Mouse (Mus musculus): ENCODE measurements around the gene Plb1. TPM values are rescaled to one million over a fixed set of nuclear protein-coding genes. Genes with fewer than 3 reads are reported as not detected.

The Plb1 gene
- total and polyA plus RNA-seq, 3 experiments = 0.51 to 2.3 (median 0.66) TPM

DNA sequence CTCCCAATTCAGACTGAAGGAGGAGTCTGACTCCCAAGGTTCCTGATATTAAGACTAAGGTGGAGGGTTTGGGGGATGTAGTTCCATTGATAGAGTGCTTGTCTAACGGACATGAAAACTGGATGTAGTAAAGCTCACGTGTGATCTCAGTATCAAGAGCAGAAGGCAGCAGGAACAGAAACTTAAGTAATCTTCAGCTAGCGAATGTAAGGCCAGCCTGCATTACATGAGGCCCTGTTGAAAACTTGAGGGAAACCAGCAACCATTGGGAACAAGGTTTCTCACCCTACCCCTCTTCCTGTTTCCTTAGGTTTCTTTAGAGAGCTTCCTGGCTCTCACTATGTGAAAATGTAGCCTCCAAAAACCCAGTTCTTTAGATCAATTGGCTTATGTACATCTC, 162.1 kb downstream of the Plb1 start:
- H3K4me2 ChIP-seq (ENCODE audit: insufficient read depth, low read depth, poor library complexity, severe bottlenecking) = no peak overlapping the region
- no peaks in the 10 kb centered on the region for H3K79me2 ChIP-seq (replicated peaks; ENCODE audit: control insufficient read depth, extremely low read depth, insufficient read depth, poor library complexity, severe bottlenecking)
- no peak overlapping the region for H3K27ac ChIP-seq (ENCODE audit: insufficient read depth, low read depth)
- dilution Hi-C loops (cut with MboI; ENCODE audit: extremely low pct_ligation_motif_present, extremely low pct_unique_long_range_greater_than_20kb, low sequenced_read_pairs) = no loop called here
- no peak for DNase-seq (ENCODE audit: extremely low read depth)
- no peaks in the 10 kb centered on the region for H3K27me3 ChIP-seq (replicated peaks)
- H3K4me3 ChIP-seq (replicated peaks in 1 of 3; ENCODE audit: low read depth in 2 of 3, low read length in 2 of 3, poor library complexity in 1 of 3) = no peak overlapping the region
- no peaks in the 10 kb centered on the region for H3K9me3 ChIP-seq (replicated peaks; ENCODE audit: low read length)
- H3K9ac ChIP-seq (ENCODE audit: insufficient read depth, low read depth) = no peak overlapping the region
- TF ChIP-seq CHD1 (IDR thresholded peaks at IDR 0.05; ENCODE audit: low read depth, low read length) = no peak
- no peak for TF ChIP-seq RAD21 (IDR thresholded peaks at IDR 0.05; ENCODE audit: low read depth, low read length)
- TF ChIP-seq E2F4 (IDR thresholded peaks at IDR 0.05; ENCODE audit: insufficient replicate concordance, low read depth, low read length) = no peak
- no peak for TF ChIP-seq USF2 (conservative IDR thresholded peaks at IDR 0.05; ENCODE audit: low read depth, low read length)
- no peak for TF ChIP-seq MYC (IDR thresholded peaks at IDR 0.05; ENCODE audit: low read depth, low read length)
- TF ChIP-seq HCFC1 (IDR thresholded peaks at IDR 0.05; ENCODE audit: low read depth, low read length) = no peak
- TF ChIP-seq ZKSCAN1 (IDR thresholded peaks at IDR 0.05; ENCODE audit: borderline replicate concordance, low read depth, low read length) = no peak
- TF ChIP-seq SMC3 (IDR thresholded peaks at IDR 0.05; ENCODE audit: low read depth, low read length) = no peak
- TF ChIP-seq USF1 (IDR thresholded peaks at IDR 0.05; ENCODE audit: low read depth, low read length) = no peak
- no peak for TF ChIP-seq KAT2A (IDR thresholded peaks at IDR 0.05; ENCODE audit: insufficient replicate concordance, low read length)
- TF ChIP-seq TCF12 (IDR thresholded peaks at IDR 0.05; ENCODE audit: low read depth, low read length) = no peak
- TF ChIP-seq POLR2A (IDR thresholded peaks at IDR 0.05; ENCODE audit: low read depth, low read length) = no peak
- TF ChIP-seq TBP (conservative IDR thresholded peaks at IDR 0.05; ENCODE audit: low read depth, low read length) = no peak
- no peak for TF ChIP-seq CTCF (conservative IDR thresholded peaks at IDR 0.05 in 1 of 2, IDR thresholded peaks at IDR 0.05 in 1 of 2; ENCODE audit: low read depth in 2 of 2, low read length in 2 of 2)
- no peak for TF ChIP-seq EP300 (IDR thresholded peaks at IDR 0.05; ENCODE audit: low read length)
- no peaks in the 10 kb centered on the region for H3K4me1 ChIP-seq (ENCODE audit: control insufficient read depth in 1 of 2, insufficient read depth in 2 of 2)
- H3K36me3 ChIP-seq (replicated peaks in 1 of 2; ENCODE audit: control insufficient read depth in 1 of 2, insufficient read depth in 1 of 2, low read length in 1 of 2) = no peaks in the 10 kb centered on the region
- in situ Hi-C loops (cut with MboI; ENCODE audit: low pct_ligation_motif_present, low pct_unique_long_range_greater_than_20kb, low sequenced_read_pairs) = no loop called here

DNA sequence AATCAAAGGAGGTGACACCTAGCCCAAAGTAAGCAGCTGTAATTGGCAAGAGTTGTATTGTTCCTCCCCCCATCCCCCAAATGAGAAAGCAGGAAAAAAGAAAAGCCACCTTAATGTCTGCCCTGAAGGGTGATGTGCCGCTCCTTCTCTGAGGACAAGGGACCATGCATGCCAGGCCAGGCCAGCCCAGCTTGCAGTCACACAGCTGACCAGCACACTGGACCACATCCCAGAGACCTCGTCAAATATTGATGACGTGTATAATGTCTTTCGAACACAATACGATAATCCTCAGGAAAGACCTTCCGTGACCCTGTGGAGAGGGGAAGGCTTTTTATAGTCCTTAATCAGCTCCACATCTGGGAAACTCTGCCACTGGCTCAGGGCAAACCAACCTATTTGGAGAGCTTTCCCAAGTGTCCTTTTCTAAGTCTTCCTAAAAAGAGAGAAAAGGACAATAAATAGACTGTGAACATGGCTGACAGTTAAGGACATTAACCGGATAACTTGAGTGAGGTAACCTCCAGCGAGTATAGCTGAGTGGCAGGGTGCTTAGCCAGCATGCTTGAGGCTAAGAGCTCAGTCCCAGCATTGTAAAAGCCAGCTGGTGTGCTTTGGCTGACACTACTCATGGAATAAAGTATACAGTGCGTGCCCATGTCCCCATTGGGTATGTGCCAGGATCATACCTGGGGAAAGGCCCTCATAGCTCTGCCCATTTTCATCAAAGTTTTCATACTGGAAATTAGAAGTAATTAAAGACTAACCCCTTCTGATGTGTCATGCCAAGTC, 162.8 kb downstream of the Plb1 start:
- Histone ChIP-seq H3K36me3 (replicated peaks in 1 of 2; ENCODE audit: control insufficient read depth in 1 of 2, insufficient read depth in 1 of 2, low read length in 1 of 2) (no peaks in the 10 kb centered on the region), H3K4me1 (ENCODE audit: control insufficient read depth in 1 of 2, insufficient read depth in 2 of 2) (no peaks in the 10 kb centered on the region), H3K27me3 (replicated peaks) (no peaks in the 10 kb centered on the region), H3K27ac (ENCODE audit: insufficient read depth, low read depth) (no peak overlapping the region), H3K9ac (ENCODE audit: insufficient read depth, low read depth) (no peak overlapping the region), H3K79me2 (replicated peaks; ENCODE audit: control insufficient read depth, extremely low read depth, insufficient read depth, poor library complexity, severe bottlenecking) (no peaks in the 10 kb centered on the region), H3K4me2 (ENCODE audit: insufficient read depth, low read depth, poor library complexity, severe bottlenecking) (no peak overlapping the region), H3K9me3 (replicated peaks; ENCODE audit: low read length) (no peaks in the 10 kb centered on the region), H3K4me3 (replicated peaks in 1 of 3; ENCODE audit: low read depth in 2 of 3, low read length in 2 of 3, poor library complexity in 1 of 3) (no peak overlapping the region)
- no peak for TF ChIP-seq UBTF (IDR thresholded peaks at IDR 0.05; ENCODE audit: low read depth, low read length)
- no peak for TF ChIP-seq ZC3H11A (IDR thresholded peaks at IDR 0.05; ENCODE audit: low read depth, low read length)
- dilution Hi-C loops (cut with MboI; ENCODE audit: extremely low pct_ligation_motif_present, extremely low pct_unique_long_range_greater_than_20kb, low sequenced_read_pairs) (no loop called here), in situ Hi-C loops (cut with MboI; ENCODE audit: low pct_ligation_motif_present, low pct_unique_long_range_greater_than_20kb, low sequenced_read_pairs) (no loop called here)
- no peak for DNase-seq (ENCODE audit: extremely low read depth)
